Mouse (Mus musculus): ENCODE measurements at regions not wholly inside any gene's neighbourhood (a gene's known extent, or its start where the extent isn't known, plus 50 kb on each side); places are given as distances from the start of the nearest gene placed in this dataset.
"Not testable (repeated sequence)": the region's sequence is repeated elsewhere in the genome, so short reads cannot be mapped to it uniquely, and the experiment has no call there.

DNA sequence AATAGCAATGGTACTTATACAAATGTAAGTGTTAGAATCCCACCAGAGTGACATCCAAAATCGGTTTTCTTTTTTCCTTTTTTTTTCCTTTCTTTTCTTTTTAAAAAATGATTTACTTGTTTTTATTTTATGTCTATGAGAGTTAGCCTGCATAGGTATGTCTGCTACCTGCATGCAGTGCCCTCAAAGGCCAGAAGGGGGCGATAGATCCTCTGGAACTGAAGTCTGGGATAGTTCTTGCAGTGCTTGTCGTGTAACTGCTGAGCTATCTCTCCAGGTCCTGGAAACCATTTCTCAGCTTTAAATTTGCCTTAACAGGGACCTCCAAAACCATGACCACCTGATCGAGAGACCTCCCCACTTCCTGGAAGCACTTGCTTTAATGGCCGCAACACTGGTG is 93.8 kb downstream of the Defb7 start:
- peak; percentile 1 for DNase-seq

GRCm38 (mm10) chr8:19601542-19601941 is 106.6 kb downstream of the Defb7 start:
- not testable (repeated sequence) for DNase-seq

GRCm38 (mm10) chr8:19606586-19606985 is 111.7 kb downstream of the Defb7 start:
- DNase-seq: no peak

DNA sequence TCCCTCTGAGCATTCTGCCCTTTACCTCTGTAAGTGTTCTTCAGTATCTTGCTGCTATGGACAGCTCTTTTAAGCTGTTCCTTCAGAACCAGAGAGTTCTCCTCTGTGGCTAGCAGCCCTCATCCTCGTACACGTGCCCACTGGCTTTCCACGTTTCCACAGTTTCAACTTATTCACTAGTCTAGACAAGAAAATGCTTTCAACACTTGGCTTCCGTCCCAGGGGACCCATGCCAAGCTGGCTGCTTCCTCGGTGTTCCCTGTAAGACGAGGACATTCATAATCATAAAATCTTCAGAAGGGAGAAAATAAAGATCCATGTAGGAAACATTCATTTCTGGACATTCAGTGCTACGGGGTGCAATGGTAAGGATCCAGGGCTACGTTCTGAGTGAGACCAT is 101.9 kb upstream of the 4930467E23Rik start:
- peak; percentile 9 for DNase-seq

DNA sequence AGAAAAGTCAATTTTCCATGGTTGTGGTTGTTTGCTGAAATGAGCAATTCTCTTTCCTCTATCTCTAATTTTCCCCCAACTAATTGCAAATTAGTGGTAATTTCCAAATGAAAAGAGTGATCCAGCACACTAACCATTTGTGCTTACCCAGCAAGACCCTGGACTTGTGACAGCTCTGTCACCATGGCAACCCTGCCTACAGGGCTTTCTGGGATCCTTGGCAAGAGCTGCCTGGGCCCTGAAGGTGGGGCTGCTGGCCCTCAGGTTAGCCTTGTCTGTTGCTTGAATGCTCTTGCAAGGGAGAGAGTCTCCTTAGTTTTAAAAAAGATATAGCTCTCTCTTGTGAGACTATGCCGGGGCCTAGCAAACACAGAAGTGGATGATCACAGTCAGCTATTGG is 80.8 kb upstream of the 4930467E23Rik start:
- DNase-seq: not testable (repeated sequence)

All from right cerebral cortex, postnatal 4 days (tissue).